Mouse (Mus musculus): ENCODE data around the gene Lrwd1. TPM values are rescaled to one million over a fixed set of nuclear protein-coding genes. Genes with fewer than 3 reads are reported as not detected.

Lrwd1 gene
- total and polyA plus RNA-seq, 3 experiments, result 98.2 to 133 TPM; not detected in 1

- Histone ChIP-seq H3K79me2 (ENCODE audit: control insufficient read depth, insufficient read depth, low read length, poor library complexity) (no peaks in the 10 kb centered on the region), H3K4me1 (ENCODE audit: control insufficient read depth in 1 of 2, insufficient read depth in 2 of 2, low read length in 2 of 2) (peaks cover 13 to 28% of the 10 kb centered on the region in 2 experiments), H3K9me3 (replicated peaks; ENCODE audit: insufficient read depth, low read length) (no peaks in the 10 kb centered on the region), H3K4me3 (ENCODE audit: control insufficient read depth in 1 of 2, insufficient read depth in 1 of 2, low read depth in 2 of 2, low read length in 2 of 2) (no peak overlapping the region), H3K9ac (ENCODE audit: control insufficient read depth, low read depth, low read length, poor library complexity, severe bottlenecking) (no peak overlapping the region), H3K36me3 (ENCODE audit: control insufficient read depth in 1 of 2, insufficient read depth in 2 of 2, low read length in 2 of 2) (peaks cover 5 to 22% of the 10 kb centered on the region in 2 experiments; a peak in 3 of 4 replicates), H3K27me3 (ENCODE audit: control insufficient read depth in 1 of 2, insufficient read depth in 2 of 2, low read length in 2 of 2) (no peaks in the 10 kb centered on the region), H3K27ac (ENCODE audit: control insufficient read depth, low read depth, low read length) (peak overlapping the region; percentile 91)
- DNase-seq (ENCODE audit: low read depth, low spot score), result peak; percentile 51
- TF ChIP-seq BHLHE40 (IDR thresholded peaks at IDR 0.05; ENCODE audit: borderline replicate concordance, low read depth, low read length), result no peak
- no peak for TF ChIP-seq E2F4 (IDR thresholded peaks at IDR 0.05; ENCODE audit: borderline replicate concordance, low read depth, low read length)
- TF ChIP-seq CTCF (IDR thresholded peaks at IDR 0.05 in 2 of 3, conservative IDR thresholded peaks at IDR 0.05 in 1 of 3; ENCODE audit: control insufficient read depth in 1 of 3, insufficient read depth in 1 of 3, low read depth in 2 of 3, low read length in 3 of 3, poor library complexity in 1 of 3, severe bottlenecking in 1 of 3), result peak; percentile 22 to 51 (median 27); a peak in 3 of 6 replicates
- no peak for TF ChIP-seq ELF1 (IDR thresholded peaks at IDR 0.05; ENCODE audit: low read depth, low read length)
- no peak for TF ChIP-seq TCF12 (IDR thresholded peaks at IDR 0.05; ENCODE audit: low read depth, low read length)
- TF ChIP-seq ETS1 (IDR thresholded peaks at IDR 0.05; ENCODE audit: low read depth, low read length), result 0 out of 2 replicates have a peak, but pooled peaks have one; percentile 10
- no peak for TF ChIP-seq NRF1 (IDR thresholded peaks at IDR 0.05; ENCODE audit: insufficient read depth, low read depth, low read length, poor library complexity, severe bottlenecking)
- no peak for TF ChIP-seq MYB (IDR thresholded peaks at IDR 0.05; ENCODE audit: low read depth, low read length)
- no peak for TF ChIP-seq TBP (IDR thresholded peaks at IDR 0.05; ENCODE audit: low read depth, low read length)
- TF ChIP-seq SMC3 (IDR thresholded peaks at IDR 0.05; ENCODE audit: low read depth, low read length), result peak; percentile 40
- no peak for TF ChIP-seq RCOR1 (IDR thresholded peaks at IDR 0.05; ENCODE audit: low read depth, low read length)
- peak; percentile 23; the same call in 1 of the 2 replicates for TF ChIP-seq ZC3H11A (IDR thresholded peaks at IDR 0.05; ENCODE audit: low read depth, low read length)
- TF ChIP-seq MYC (IDR thresholded peaks at IDR 0.05; ENCODE audit: low read depth, low read length), result no peak
- TF ChIP-seq CHD1 (IDR thresholded peaks at IDR 0.05; ENCODE audit: low read depth, low read length), result no peak
- no peak for TF ChIP-seq CHD2 (IDR thresholded peaks at IDR 0.05; ENCODE audit: low read length)
- TF ChIP-seq TAL1 (IDR thresholded peaks at IDR 0.05; ENCODE audit: low read length), result no peak
- TF ChIP-seq POLR2A (IDR thresholded peaks at IDR 0.05; ENCODE audit: control insufficient read depth in 1 of 2, insufficient read depth in 1 of 2, low read depth in 1 of 2, low read length in 2 of 2, poor library complexity in 1 of 2), result no peak
- TF ChIP-seq GABPA (IDR thresholded peaks at IDR 0.05; ENCODE audit: low read depth, low read length), result no peak
- no peak for TF ChIP-seq KAT2A (conservative IDR thresholded peaks at IDR 0.05; ENCODE audit: low read depth, low read length)
- TF ChIP-seq MAZ (IDR thresholded peaks at IDR 0.05; ENCODE audit: low read depth, low read length), result no peak
- no peak for TF ChIP-seq ZMIZ1 (IDR thresholded peaks at IDR 0.05; ENCODE audit: low read depth, low read length)
- 0 out of 2 replicates have a peak, but pooled peaks have one; percentile 9 for TF ChIP-seq MXI1 (IDR thresholded peaks at IDR 0.05; ENCODE audit: low read depth, low read length)
- no peak for TF ChIP-seq MAX (IDR thresholded peaks at IDR 0.05; ENCODE audit: low read length)
- TF ChIP-seq UBTF (IDR thresholded peaks at IDR 0.05; ENCODE audit: borderline replicate concordance, insufficient read depth, low read depth, low read length), result no peak
- TF ChIP-seq EP300 (IDR thresholded peaks at IDR 0.05; ENCODE audit: low read depth in 1 of 2, low read length in 2 of 2), result no peak
- TF ChIP-seq GATA1 (IDR thresholded peaks at IDR 0.05; ENCODE audit: low read depth, low read length), result no peak
- TF ChIP-seq NELFE (IDR thresholded peaks at IDR 0.05; ENCODE audit: low read depth, low read length), result no peak
- TF ChIP-seq RAD21 (IDR thresholded peaks at IDR 0.05; ENCODE audit: low read depth, low read length), result peak; percentile 41
- TF ChIP-seq SIN3A (IDR thresholded peaks at IDR 0.05; ENCODE audit: low read length), result 0 out of 2 replicates have a peak, but pooled peaks have one; percentile 24
- no peak for TF ChIP-seq MAFK (IDR thresholded peaks at IDR 0.05; ENCODE audit: borderline replicate concordance, low read depth, low read length)
Observed at GRCm38 (mm10) chr5:136183766-136184165, 47.9 kb upstream of the Lrwd1 start.
